Mouse (Mus musculus): ENCODE measurements around the gene Sept3. TPM values are rescaled to one million over a fixed set of nuclear protein-coding genes. Genes with fewer than 3 reads are reported as not detected.

Sept3 gene
- polyA plus RNA-seq, 1 experiment from 2014 or later, result 55.6 TPM

GRCm38 (mm10) chr15:82274927-82275901 is 521 bp downstream of the Sept3 start:
- H3K36me3 ChIP-seq (replicated peaks), result peaks cover 33% of the 10 kb centered on the region
- peak overlapping the region; percentile 89 for H3K27ac ChIP-seq (replicated peaks)
- H3K4me3 ChIP-seq, result peak overlapping the region; percentile 83
- peaks cover 33% of the 10 kb centered on the region for H3K4me1 ChIP-seq
- peaks cover 48% of the 10 kb centered on the region for H3K27me3 ChIP-seq (replicated peaks; ENCODE audit: low read depth, poor library complexity, severe bottlenecking)
- under 1% methylated on average over 86 of the region's 86 CpGs for WGBS
- no peaks in the 10 kb centered on the region for H3K9me3 ChIP-seq
- peak; percentile 79 for DNase-seq (ENCODE audit: low spot score)

GRCm38 (mm10) chr15:82277591-82277990 is 2.9 kb downstream of the Sept3 start:
- Histone ChIP-seq H3K9me3 (no peaks in the 10 kb centered on the region), H3K27me3 (replicated peaks; ENCODE audit: low read depth, poor library complexity, severe bottlenecking) (peaks cover 34% of the 10 kb centered on the region), H3K27ac (replicated peaks) (no peak overlapping the region), H3K36me3 (replicated peaks) (peaks cover 55% of the 10 kb centered on the region), H3K4me1 (peaks cover 33% of the 10 kb centered on the region), H3K4me3 (no peak overlapping the region)
- 88% methylated on average over 5 of the region's 5 CpGs for WGBS
- no peak for DNase-seq (ENCODE audit: low spot score)

- no peaks in the 10 kb centered on the region for H3K9me3 ChIP-seq
- peaks cover 21% of the 10 kb centered on the region for H3K4me1 ChIP-seq
- DNase-seq (ENCODE audit: low spot score), result no peak
- H3K4me3 ChIP-seq, result no peak overlapping the region
- peaks cover 86% of the 10 kb centered on the region for H3K36me3 ChIP-seq (replicated peaks)
- WGBS, result 89% methylated on average over 4 of the region's 4 CpGs
- H3K27me3 ChIP-seq (replicated peaks; ENCODE audit: low read depth, poor library complexity, severe bottlenecking), result 0 out of 2 replicates have a peak, but pooled peaks cover 5% of the 10 kb centered on the region
- H3K27ac ChIP-seq (replicated peaks), result no peak overlapping the region
Observed at GRCm38 (mm10) chr15:82280638-82281037, 5.9 kb downstream of the Sept3 start.

- 68% methylated on average over 12 of the region's 12 CpGs for WGBS
- H3K27me3 ChIP-seq (replicated peaks; ENCODE audit: low read depth, poor library complexity, severe bottlenecking), result no peaks in the 10 kb centered on the region
- H3K4me1 ChIP-seq, result no peaks in the 10 kb centered on the region
- no peak for DNase-seq (ENCODE audit: low spot score)
- H3K27ac ChIP-seq (replicated peaks), result no peak overlapping the region
- no peak overlapping the region for H3K4me3 ChIP-seq
- no peaks in the 10 kb centered on the region for H3K9me3 ChIP-seq
- peaks cover 100% of the 10 kb centered on the region for H3K36me3 ChIP-seq (replicated peaks)
Observed at GRCm38 (mm10) chr15:82286157-82286556, 11.5 kb downstream of the Sept3 start.

- H3K4me3 ChIP-seq, result no peak overlapping the region
- no peak overlapping the region for H3K27ac ChIP-seq (replicated peaks)
- peaks cover 19% of the 10 kb centered on the region for H3K4me1 ChIP-seq
- H3K36me3 ChIP-seq (replicated peaks), result peaks cover 66% of the 10 kb centered on the region
- H3K27me3 ChIP-seq (replicated peaks; ENCODE audit: low read depth, poor library complexity, severe bottlenecking), result no peaks in the 10 kb centered on the region
- no peaks in the 10 kb centered on the region for H3K9me3 ChIP-seq
- WGBS, result 90% methylated on average over 7 of the region's 7 CpGs
- DNase-seq (ENCODE audit: low spot score), result no peak
Observed at GRCm38 (mm10) chr15:82290252-82290651, 15.6 kb downstream of the Sept3 start.

- Histone ChIP-seq H3K4me1 (peaks cover 19% of the 10 kb centered on the region), H3K4me3 (peak overlapping the region; percentile 27; the same call in 1 of the 2 replicates), H3K36me3 (replicated peaks) (peaks cover 40% of the 10 kb centered on the region), H3K27ac (replicated peaks) (no peak overlapping the region), H3K27me3 (replicated peaks; ENCODE audit: low read depth, poor library complexity, severe bottlenecking) (no peaks in the 10 kb centered on the region), H3K9me3 (no peaks in the 10 kb centered on the region)
- DNase-seq (ENCODE audit: low spot score), result no peak
- 28% methylated on average over 5 of the region's 5 CpGs for WGBS
Observed at GRCm38 (mm10) chr15:82292851-82293250, 18.2 kb downstream of the Sept3 start.

GRCm38 (mm10) chr15:82293271-82293711 is 18.6 kb downstream of the Sept3 start:
- Histone ChIP-seq H3K36me3 (replicated peaks) (peaks cover 36% of the 10 kb centered on the region), H3K4me1 (peaks cover 19% of the 10 kb centered on the region), H3K27ac (replicated peaks) (no peak overlapping the region), H3K9me3 (no peaks in the 10 kb centered on the region), H3K4me3 (peak overlapping the region; percentile 27; the same call in 1 of the 2 replicates), H3K27me3 (replicated peaks; ENCODE audit: low read depth, poor library complexity, severe bottlenecking) (no peaks in the 10 kb centered on the region)
- DNase-seq (ENCODE audit: low spot score), result peak; percentile 54
- 20% methylated on average over 7 of the region's 7 CpGs for WGBS

GRCm38 (mm10) chr15:82294059-82294458 is 19.4 kb downstream of the Sept3 start:
- peaks cover 4% of the 10 kb centered on the region; the same call in 1 of the 2 replicates for H3K9me3 ChIP-seq

GRCm38 (mm10) chr15:82298764-82299561 is 24.3 kb downstream of the Sept3 start, which contains the start of gene Wbp2nl:
Wbp2nl (plus strand) TSS chr15:82298954.
- peaks cover 5% of the 10 kb centered on the region; the same call in 1 of the 2 replicates for H3K9me3 ChIP-seq
- peak; percentile 26 for DNase-seq (ENCODE audit: low spot score)

More at GRCm38 (mm10) chr15:82294059-82294458, 19.4 kb downstream of the Sept3 start:
- Histone ChIP-seq H3K4me1 (peaks cover 19% of the 10 kb centered on the region), H3K27ac (replicated peaks) (no peak overlapping the region), H3K4me3 (no peak overlapping the region), H3K27me3 (replicated peaks; ENCODE audit: low read depth, poor library complexity, severe bottlenecking) (peaks cover 4% of the 10 kb centered on the region), H3K36me3 (replicated peaks) (peaks cover 28% of the 10 kb centered on the region)
- WGBS, result 57% methylated on average over 8 of the region's 8 CpGs
- DNase-seq (ENCODE audit: low spot score), result peak; percentile 31

GRCm38 (mm10) chr15:82307107-82307506 is 32.4 kb downstream of the Sept3 start:
- no peak for DNase-seq (ENCODE audit: low spot score)
- H3K27ac ChIP-seq (replicated peaks), result no peak overlapping the region
- no peaks in the 10 kb centered on the region for H3K4me1 ChIP-seq
- WGBS, result 72% methylated on average over 3 of the region's 3 CpGs
- H3K27me3 ChIP-seq (replicated peaks; ENCODE audit: low read depth, poor library complexity, severe bottlenecking), result no peaks in the 10 kb centered on the region
- H3K4me3 ChIP-seq, result no peak overlapping the region
- H3K36me3 ChIP-seq (replicated peaks), result no peaks in the 10 kb centered on the region
- no peaks in the 10 kb centered on the region for H3K9me3 ChIP-seq

More at GRCm38 (mm10) chr15:82298764-82299561, 24.3 kb downstream of the Sept3 start, which contains the start of gene Wbp2nl:
- 0 out of 2 replicates have a peak within 1 kb of the TSS, but pooled peaks have one; percentile 8 for H3K4me3 ChIP-seq
- H3K4me1 ChIP-seq, result peaks cover 3% of the 10 kb centered on the region; the same call in 1 of the 2 replicates
- no peaks in the 10 kb centered on the region for H3K36me3 ChIP-seq (replicated peaks)
- WGBS, result 59% methylated on average over 39 of the region's 39 CpGs
- H3K27me3 ChIP-seq (replicated peaks; ENCODE audit: low read depth, poor library complexity, severe bottlenecking), result peaks cover 8% of the 10 kb centered on the region
- H3K27ac ChIP-seq (replicated peaks), result no peak within 1 kb of the TSS

- DNase-seq (ENCODE audit: low spot score), result no peak
- no peaks in the 10 kb centered on the region for H3K9me3 ChIP-seq
- no peak overlapping the region for H3K27ac ChIP-seq (replicated peaks)
- H3K36me3 ChIP-seq (replicated peaks), result no peaks in the 10 kb centered on the region
- WGBS, result 82% methylated on average over 3 of the region's 3 CpGs
- H3K27me3 ChIP-seq (replicated peaks; ENCODE audit: low read depth, poor library complexity, severe bottlenecking), result no peaks in the 10 kb centered on the region
- no peak overlapping the region for H3K4me3 ChIP-seq
- H3K4me1 ChIP-seq, result no peaks in the 10 kb centered on the region
Observed at GRCm38 (mm10) chr15:82308416-82308815, 33.7 kb downstream of the Sept3 start.

GRCm38 (mm10) chr15:82317839-82318238 is 43.1 kb downstream of the Sept3 start:
- Histone ChIP-seq H3K36me3 (replicated peaks) (no peaks in the 10 kb centered on the region), H3K27ac (replicated peaks) (no peak overlapping the region), H3K4me1 (no peaks in the 10 kb centered on the region), H3K9me3 (no peaks in the 10 kb centered on the region), H3K4me3 (no peak overlapping the region), H3K27me3 (replicated peaks; ENCODE audit: low read depth, poor library complexity, severe bottlenecking) (0 out of 2 replicates have a peak, but pooled peaks cover under 1% of the 10 kb centered on the region)
- DNase-seq (ENCODE audit: low spot score), result no peak
- 84% methylated on average over 6 of the region's 6 CpGs for WGBS

All from embryonic facial prominence, embryonic 10.5 days (tissue).